Mouse (Mus musculus) adrenal gland, adult 18-20 months (tissue): ENCODE measurements around the gene Zmym6. TPM values are rescaled to one million over a fixed set of nuclear protein-coding genes. Genes with fewer than 3 reads are reported as not detected.

Experiments
- total RNA-seq, 2 experiments: library from RNA; stranded (reverse); gene quantifications; 1 replicate in 1 of 2; 2 replicates in 1 of 2; pipeline ENCODE4 v1.2.3; 2021

Gene Zmym6
- total RNA-seq, 2 experiments from 2014 or later: 13.4 to 17.3 TPM

Other genes starting within 250 kb of the Zmym6 start
- gene Zmym4, start 109.2 kb upstream of the Zmym6 start, total RNA-seq: 10 to 100 TPM; 29.3 to 32.5 TPM
- gene Sfpq, start 56.1 kb upstream of the Zmym6 start, total RNA-seq: 100 to 1,000 TPM; 233 to 291 TPM
- 1 to 10 TPM; 6.6 to 8.1 TPM for gene Zmym1, start 16.2 kb upstream of the Zmym6 start, total RNA-seq
- gene Tmem35b, start 46.3 kb downstream of the Zmym6 start, total RNA-seq: 10 to 100 TPM; 15.0 to 19.6 TPM
- 1 to 10 TPM; 4.9 to 6.1 TPM for gene Dlgap3, start 91.8 kb downstream of the Zmym6 start, total RNA-seq
- 10 to 100 TPM; 50.9 to 54.2 TPM for gene Smim12, start 166.4 kb downstream of the Zmym6 start, total RNA-seq
- gene Gja4, start 236.7 kb downstream of the Zmym6 start, total RNA-seq: 1 to 10 TPM; 2.7 to 3.1 TPM